ENCODE assay signal across 16 mouse cellular contexts in the genomic region with DNA sequence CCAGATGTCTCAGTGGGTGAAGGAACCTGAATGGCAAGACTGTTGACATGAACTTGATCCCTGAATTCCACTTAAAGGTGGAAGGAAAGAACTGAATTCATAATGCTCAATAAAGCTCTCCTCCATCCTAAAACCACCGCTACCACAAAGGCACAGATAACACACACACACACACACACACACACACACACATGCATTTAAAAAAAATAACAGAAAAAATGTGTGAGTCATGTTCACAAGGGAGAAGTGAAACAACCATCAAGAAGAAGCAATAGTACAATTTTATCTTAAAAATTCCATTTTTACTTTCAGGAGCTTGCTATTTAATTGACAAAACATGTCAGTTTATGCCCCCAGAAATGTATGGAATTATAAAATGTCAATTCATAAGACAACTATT.
"Had no signal": no experiment of that assay in that cellular context is flagged by ENCODE, and none has a peak within 500 bp of the region (broad histone marks: within the 10 kb centered on the region; RNA-seq: fewer than 3 reads in every experiment).

No protein-coding gene starts in this region.

- H3K4me2 ChIP-seq: neural tube, embryonic 12.5 days; neural tube, embryonic 13.5 days; neural tube, embryonic 15.5 days; stomach, embryonic 15.5 days had no signal

- DNase-seq: retina, postnatal 1 day; right cerebral cortex, adult 18-20 months; right cerebral cortex, postnatal 14 days; right cerebral cortex, postnatal 25 days; right cerebral cortex, postnatal 4 days; spleen, adult 18-20 months; thymus, adult 18-20 months; thymus, adult 2 months; thymus, postnatal 14 days; thymus, postnatal 25 days; thymus, postnatal 4 days had no signal

- H3K36me3 ChIP-seq: neural tube, embryonic 12.5 days; neural tube, embryonic 13.5 days; neural tube, embryonic 15.5 days; stomach, embryonic 15.5 days had no signal

- H3K4me1 ChIP-seq: neural tube, embryonic 12.5 days; stomach, embryonic 15.5 days had no signal

- H3K4me3 ChIP-seq: neural tube, embryonic 12.5 days; neural tube, embryonic 13.5 days; neural tube, embryonic 15.5 days; stomach, embryonic 15.5 days had no signal

- H3K9ac ChIP-seq: neural tube, embryonic 12.5 days; neural tube, embryonic 13.5 days; neural tube, embryonic 15.5 days; stomach, embryonic 15.5 days had no signal

- H3K27me3 ChIP-seq: neural tube, embryonic 12.5 days; neural tube, embryonic 13.5 days; neural tube, embryonic 15.5 days; stomach, embryonic 15.5 days had no signal

- H3K9me3 ChIP-seq: neural tube, embryonic 12.5 days; neural tube, embryonic 13.5 days; neural tube, embryonic 15.5 days; stomach, embryonic 15.5 days had no signal

- H3K27ac ChIP-seq: neural tube, embryonic 12.5 days; neural tube, embryonic 13.5 days; neural tube, embryonic 15.5 days; stomach, embryonic 15.5 days; stomach, postnatal 0 days had no signal
